Mouse (Mus musculus): Measurements from ENCODE around the gene P2ry10.

GRCm38 (mm10) chrX:107089131-107089530 lies 839 bp downstream of the P2ry10 start:
- TF ChIP-seq CTCF (IDR thresholded peaks at IDR 0.05 in 2 of 3, conservative IDR thresholded peaks at IDR 0.05 in 1 of 3; ENCODE audit: control insufficient read depth in 1 of 3, insufficient read depth in 1 of 3, low read depth in 2 of 3, low read length in 3 of 3, poor library complexity in 1 of 3, severe bottlenecking in 1 of 3) (no peak), POLR2A (IDR thresholded peaks at IDR 0.05; ENCODE audit: control insufficient read depth in 1 of 2, insufficient read depth in 1 of 2, low read depth in 1 of 2, low read length in 2 of 2, poor library complexity in 1 of 2) (no peak), GATA1 (IDR thresholded peaks at IDR 0.05; ENCODE audit: low read depth, low read length) (no peak), E2F4 (IDR thresholded peaks at IDR 0.05; ENCODE audit: borderline replicate concordance, low read depth, low read length) (no peak), CHD1 (IDR thresholded peaks at IDR 0.05; ENCODE audit: low read depth, low read length) (no peak), EP300 (IDR thresholded peaks at IDR 0.05; ENCODE audit: low read depth in 1 of 2, low read length in 2 of 2) (no peak), TCF12 (IDR thresholded peaks at IDR 0.05; ENCODE audit: low read depth, low read length) (no peak)

All from MEL (cell line).